Mouse (Mus musculus) kidney, postnatal 4 days (tissue): ENCODE measurements around the gene Cers6.

Experiments used
- DNase-seq, 2 experiments: peaks; one replicate each; pipeline ENCODE4 v3.0.0; 2021; ENCODE audit warnings: mixed read lengths in 2 of 2

Gene Cers6

GRCm38 (mm10) chr2:69077189-69077588, 215.9 kb downstream of the Cers6 start:
- DNase-seq, result no peak

- no peak for DNase-seq
Observed at GRCm38 (mm10) chr2:69080760-69081159, 219.5 kb downstream of the Cers6 start.

- no peak for DNase-seq
Observed at GRCm38 (mm10) chr2:69082499-69083197, 221.4 kb downstream of the Cers6 start.

- DNase-seq, result no peak
Observed at GRCm38 (mm10) chr2:69083198-69083509, 221.9 kb downstream of the Cers6 start.

- DNase-seq, result no peak
Observed at GRCm38 (mm10) chr2:69084416-69084815, 223.2 kb downstream of the Cers6 start.

GRCm38 (mm10) chr2:69086505-69087260, 225.4 kb downstream of the Cers6 start:
- no peak for DNase-seq

GRCm38 (mm10) chr2:69095836-69096235, 234.6 kb downstream of the Cers6 start:
- no peak for DNase-seq

GRCm38 (mm10) chr2:69096821-69097220, 235.6 kb downstream of the Cers6 start:
- no peak for DNase-seq

- no peak for DNase-seq
Observed at GRCm38 (mm10) chr2:69097526-69097925, 236.3 kb downstream of the Cers6 start.

- DNase-seq, result no peak
Observed at GRCm38 (mm10) chr2:69098701-69099100, 237.5 kb downstream of the Cers6 start.

- no peak for DNase-seq
Observed at GRCm38 (mm10) chr2:69099147-69099546, 237.9 kb downstream of the Cers6 start.

- DNase-seq, result peak; percentile 52 to 65
Observed at GRCm38 (mm10) chr2:69100706-69101105, 239.5 kb downstream of the Cers6 start.

- no peak for DNase-seq
Observed at GRCm38 (mm10) chr2:69103526-69103925, 242.3 kb downstream of the Cers6 start.

- DNase-seq, result peak in 1 of 2 experiments; percentile 36
Observed at GRCm38 (mm10) chr2:69104511-69105145, 243.4 kb downstream of the Cers6 start.

GRCm38 (mm10) chr2:69109246-69109645, 248.0 kb downstream of the Cers6 start:
- DNase-seq, result no peak

- no peak for DNase-seq
Observed at GRCm38 (mm10) chr2:69109710-69110109, 248.5 kb downstream of the Cers6 start.

- no peak for DNase-seq
Observed at GRCm38 (mm10) chr2:69112609-69113008, 251.4 kb downstream of the Cers6 start.

GRCm38 (mm10) chr2:69113829-69114547, 252.7 kb downstream of the Cers6 start:
- no peak for DNase-seq

GRCm38 (mm10) chr2:69115921-69116320, 254.7 kb downstream of the Cers6 start:
- DNase-seq, result no peak

GRCm38 (mm10) chr2:69116767-69117166, 255.5 kb downstream of the Cers6 start:
- DNase-seq, result no peak

GRCm38 (mm10) chr2:69118994-69119393, 257.8 kb downstream of the Cers6 start:
- DNase-seq, result no peak

GRCm38 (mm10) chr2:69119718-69120117, 258.5 kb downstream of the Cers6 start:
- no peak for DNase-seq

- DNase-seq, result no peak
Observed at GRCm38 (mm10) chr2:69121681-69122080, 260.4 kb downstream of the Cers6 start.
